Mouse (Mus musculus) limb, embryonic 13.5 days (tissue): ENCODE measurements around the gene Trmt10b. TPM values are rescaled to one million over a fixed set of nuclear protein-coding genes. Genes with fewer than 3 reads are reported as not detected.
A peak's percentile ranks its signal among the peaks of the same experiment; 100 is the strongest.

Experiments used
- ATAC-seq: fragments of 200-750 bp; cut with Nextera tagmentation; 2 replicates; pipeline ENCODE4 v1.8.0; 2017; ENCODE audit warnings: low read depth, moderate number of reproducible peaks, moderate TSS enrichment; ENCODE audit not compliant: low FRiP score
- H3K27ac ChIP-seq: fragments of 300-500 bp; sonication (generic); 2 replicates; pipeline ENCODE4 v1.5.1; 2015; ENCODE audit warnings: inconsistent platforms, mild to moderate bottlenecking, moderate library complexity
- H3K27me3 ChIP-seq: fragments of 300-500 bp; sonication (generic); 2 replicates; pipeline ENCODE4 v1.6.1; 2015; ENCODE audit warnings: mild to moderate bottlenecking, inconsistent platforms
- H3K36me3 ChIP-seq: fragments of 300-500 bp; sonication (generic); 2 replicates; pipeline ENCODE4 v1.6.1; 2015; ENCODE audit warnings: inconsistent platforms, mild to moderate bottlenecking, moderate library complexity
- H3K4me1 ChIP-seq: fragments of 300-500 bp; sonication (generic); 2 replicates; pipeline ENCODE4 v1.6.1; 2015; ENCODE audit warnings: inconsistent platforms
- H3K4me2 ChIP-seq: fragments of 300-500 bp; sonication (generic); replicated peaks from 2 replicates; pipeline ENCODE4 v1.6.1; 2015; ENCODE audit warnings: inconsistent platforms, mild to moderate bottlenecking, moderate library complexity
- H3K4me3 ChIP-seq: fragments of 300-500 bp; sonication (generic); 2 replicates; pipeline ENCODE4 v1.5.1; 2015; ENCODE audit warnings: moderate library complexity, mild to moderate bottlenecking, inconsistent platforms
- H3K9ac ChIP-seq: fragments of 300-500 bp; sonication (generic); 2 replicates; pipeline ENCODE4 v1.6.1; 2015; ENCODE audit warnings: mild to moderate bottlenecking, inconsistent platforms
- H3K9me3 ChIP-seq: fragments of 300-500 bp; sonication (generic); 2 replicates; pipeline ENCODE4 v1.6.1; 2016; ENCODE audit warnings: inconsistent platforms
- WGBS: fragments of 180-500 bp; shearing (Covaris S2); methylation state at CpG from one replicate; pipeline ENCODE4 v1.1.7; 2015; 5-methylcytosine and 5-hydroxymethylcytosine counted together
- polyA plus RNA-seq: library from polyadenylated mRNA; unstranded; fragments of >200 nt; fragmentation: Nextera tagmentation; extraction: Ambion mirVana; gene quantifications from 2 replicates; pipeline ENCODE4 v1.2.1, GENCODE M21; 2015

The Trmt10b gene
- polyA plus RNA-seq = 19.9 TPM in 2 replicates

DNA sequence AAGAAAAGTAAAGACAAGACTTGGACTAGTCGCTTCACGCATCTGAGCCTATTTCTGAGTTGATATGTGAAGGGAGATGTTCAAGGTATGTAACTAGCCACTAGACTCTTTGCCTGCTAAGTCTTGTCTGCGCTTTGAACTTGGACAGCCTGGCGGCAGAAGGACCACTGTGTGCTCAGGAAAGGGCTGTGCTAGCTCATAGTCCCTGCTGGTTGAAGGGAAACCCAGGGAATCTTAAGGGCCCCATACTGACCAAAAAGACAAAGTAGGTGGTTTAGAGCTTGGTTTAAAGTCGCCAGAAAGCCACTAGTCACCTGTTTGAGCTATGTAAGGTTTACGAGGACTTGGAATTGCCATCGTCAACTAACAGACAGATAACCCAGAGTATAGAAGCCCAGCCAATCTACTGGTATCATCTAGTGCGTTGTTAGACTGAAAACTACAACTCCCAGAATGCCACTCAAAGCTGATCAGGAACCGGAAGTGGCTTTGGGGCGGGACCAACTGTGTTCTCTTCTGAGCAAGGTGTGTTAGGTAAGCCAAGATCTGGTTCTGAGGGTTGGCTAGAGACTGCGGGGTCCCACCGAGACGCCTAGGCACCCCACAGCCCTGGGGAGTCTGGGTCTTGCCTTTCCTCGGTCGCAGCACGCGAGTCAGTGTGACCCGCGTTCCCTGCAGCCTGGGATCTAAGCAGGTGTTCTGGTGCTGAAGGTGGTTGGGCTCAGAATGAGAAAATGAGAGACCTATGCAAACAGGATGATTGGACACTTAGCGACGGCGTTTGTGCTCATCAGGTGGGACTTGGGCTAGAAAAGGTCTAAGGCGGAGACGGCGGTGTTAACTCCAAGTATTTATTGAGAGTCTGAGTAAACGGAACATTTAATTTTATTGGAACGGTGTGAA lies at the start of gene Trmt10b:
Trmt10b (plus strand) TSS at position 466 of the 903 bp plus-strand sequence.
- peak; percentile 67; the same call in 1 of the 2 replicates for ATAC-seq
- Histone ChIP-seq H3K4me1 (peaks cover 9% of the 10 kb centered on the region), H3K9me3 (no peaks in the 10 kb centered on the region)

DNA sequence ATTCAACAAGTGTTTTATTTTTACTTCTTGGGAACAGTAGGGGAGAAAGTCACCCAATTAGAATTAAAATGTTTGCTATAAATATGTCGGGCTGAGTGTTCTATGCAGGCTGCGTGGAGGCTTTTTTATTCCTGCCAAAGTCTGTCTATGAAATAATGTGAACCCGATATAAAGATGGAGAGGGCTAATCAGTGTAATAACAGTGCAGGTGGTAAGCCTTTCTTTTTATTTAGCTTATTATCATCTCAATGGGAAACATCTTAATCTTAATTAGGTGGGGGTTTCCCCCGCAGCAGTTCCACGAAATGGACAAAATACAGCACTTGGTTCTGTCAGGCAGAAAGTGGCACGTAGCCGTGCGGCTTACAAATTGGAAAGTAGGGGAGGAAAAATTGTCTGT lies 45.7 kb upstream of the Trmt10b start:
- no peak for ATAC-seq
- no peak overlapping the region for H3K4me3 ChIP-seq
- no peak overlapping the region for H3K4me2 ChIP-seq
- no peaks in the 10 kb centered on the region for H3K27me3 ChIP-seq
- H3K9me3 ChIP-seq = no peaks in the 10 kb centered on the region
- H3K27ac ChIP-seq = no peak overlapping the region
- WGBS = 80% methylated on average over 8 of the region's 8 CpGs
- H3K9ac ChIP-seq = no peak overlapping the region
- H3K4me1 ChIP-seq = peaks cover 8% of the 10 kb centered on the region; the same call in 1 of the 2 replicates
- no peaks in the 10 kb centered on the region for H3K36me3 ChIP-seq

More for the DNA sequence above, at the start of gene Trmt10b:
- Histone ChIP-seq H3K4me2 (peak within 1 kb of the TSS; percentile 77), H3K9ac (peak within 1 kb of the TSS; percentile 75), H3K27me3 (no peaks in the 10 kb centered on the region), H3K36me3 (peaks cover 17% of the 10 kb centered on the region), H3K4me3 (peak within 1 kb of the TSS; percentile 79), H3K27ac (no peak within 1 kb of the TSS)
- 19% methylated on average over 27 of the region's 27 CpGs for WGBS

DNA sequence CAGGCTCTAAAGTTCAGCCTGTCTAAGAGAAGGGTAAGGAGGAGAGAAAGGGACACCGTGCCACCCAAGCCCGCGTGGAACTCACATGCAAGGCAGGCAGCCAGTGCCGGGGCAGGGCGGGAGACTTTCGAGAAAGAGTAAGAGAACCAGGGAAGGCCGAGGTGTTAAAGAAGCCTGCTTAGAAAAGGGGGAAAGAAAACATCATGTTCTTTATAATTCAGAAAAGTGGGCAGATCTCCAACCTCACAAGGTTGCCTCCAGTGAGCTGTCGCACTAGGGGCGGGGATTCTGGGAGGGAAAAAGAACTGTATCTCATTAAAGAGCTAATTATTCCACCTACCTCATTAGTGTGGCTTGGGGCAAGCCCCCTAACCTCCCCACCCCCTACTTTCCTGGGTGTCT lies 44.1 kb upstream of the Trmt10b start:
- H3K27ac ChIP-seq = no peak overlapping the region
- ATAC-seq = no peak
- no peak overlapping the region for H3K9ac ChIP-seq
- H3K4me1 ChIP-seq = peaks cover 8% of the 10 kb centered on the region; the same call in 1 of the 2 replicates
- H3K9me3 ChIP-seq = no peaks in the 10 kb centered on the region
- no peak overlapping the region for H3K4me2 ChIP-seq
- H3K4me3 ChIP-seq = no peak overlapping the region
- no peaks in the 10 kb centered on the region for H3K27me3 ChIP-seq
- 33% methylated on average over 9 of the region's 9 CpGs for WGBS
- no peaks in the 10 kb centered on the region for H3K36me3 ChIP-seq

DNA sequence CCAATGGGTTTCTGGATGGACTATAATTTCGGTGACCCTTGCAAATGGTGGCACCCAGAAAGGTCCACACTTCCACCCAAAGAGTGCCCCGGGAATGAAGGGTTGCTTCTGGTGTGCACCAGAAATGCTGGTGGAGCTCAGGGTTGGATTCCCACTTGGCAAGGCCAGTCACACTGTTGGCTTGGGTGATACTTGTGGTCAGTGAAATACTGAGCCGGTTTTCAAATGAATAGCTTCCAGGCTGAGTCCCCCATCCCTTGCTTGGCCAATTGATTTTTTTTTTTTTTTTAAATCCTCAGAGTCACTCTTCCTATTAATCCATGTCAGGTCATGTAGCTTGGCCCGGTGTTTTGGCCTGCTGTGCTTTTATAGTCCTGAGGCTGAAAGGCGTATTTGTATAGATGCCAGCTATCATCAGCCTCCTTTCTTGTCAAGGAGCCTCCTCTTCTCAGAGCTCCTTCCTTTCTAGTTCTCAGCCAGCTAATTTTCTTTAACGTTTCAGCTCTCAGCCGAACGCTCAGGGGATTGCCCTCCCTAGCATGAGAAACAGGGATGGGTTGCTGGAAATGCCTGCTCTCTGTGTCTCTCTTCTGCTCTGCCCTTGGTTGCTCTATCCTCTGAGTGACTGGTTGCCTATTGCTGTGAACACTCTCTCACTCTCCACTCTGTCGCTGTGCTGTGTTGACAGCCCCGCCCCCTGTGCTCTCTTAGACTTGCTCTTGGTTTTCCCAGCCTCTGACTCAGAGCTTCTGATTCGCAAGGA lies 42.9 kb upstream of the Trmt10b start:
- no peak for ATAC-seq
- Histone ChIP-seq H3K9ac (no peak overlapping the region), H3K9me3 (no peaks in the 10 kb centered on the region), H3K27me3 (no peaks in the 10 kb centered on the region), H3K4me1 (peaks cover 8% of the 10 kb centered on the region; the same call in 1 of the 2 replicates), H3K4me2 (no peak overlapping the region), H3K27ac (no peak overlapping the region), H3K4me3 (no peak overlapping the region), H3K36me3 (no peaks in the 10 kb centered on the region)
- WGBS = 54% methylated on average over 11 of the region's 11 CpGs

DNA sequence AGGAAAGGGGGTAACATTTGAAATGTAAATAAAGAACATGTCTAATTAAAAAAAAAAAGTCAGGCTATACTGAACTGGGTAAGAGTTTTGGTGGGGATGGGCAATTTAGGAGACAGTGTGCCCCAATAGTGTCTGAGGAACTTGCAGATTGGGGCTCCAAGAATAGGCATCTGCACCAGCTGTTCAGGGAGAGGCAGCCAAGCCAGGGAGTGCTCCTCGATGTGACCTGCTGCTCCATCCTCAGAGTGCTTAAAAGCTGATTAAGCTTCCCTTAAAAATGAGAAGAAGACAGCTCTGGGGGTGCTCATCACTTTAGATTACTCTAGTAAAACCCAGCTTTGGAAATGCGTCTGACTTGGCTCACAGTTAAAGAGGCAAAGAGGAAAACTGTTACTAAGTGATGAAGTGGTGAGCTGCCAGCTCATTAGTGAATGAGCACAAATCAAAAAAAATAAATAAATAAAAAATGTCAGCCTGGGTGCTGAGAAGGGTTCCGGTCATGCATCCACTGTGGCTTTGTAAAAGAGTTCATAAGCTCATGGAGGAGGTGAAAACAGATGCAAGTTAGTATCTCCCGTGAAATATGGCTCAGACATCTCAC lies 37.6 kb upstream of the Trmt10b start:
- H3K27me3 ChIP-seq = no peaks in the 10 kb centered on the region
- no peak for ATAC-seq
- peaks cover 9% of the 10 kb centered on the region for H3K4me1 ChIP-seq
- H3K4me2 ChIP-seq = no peak overlapping the region
- 60% methylated on average over 4 of the region's 4 CpGs for WGBS
- H3K36me3 ChIP-seq = no peaks in the 10 kb centered on the region
- H3K9ac ChIP-seq = no peak overlapping the region
- no peak overlapping the region for H3K4me3 ChIP-seq
- H3K9me3 ChIP-seq = no peaks in the 10 kb centered on the region
- H3K27ac ChIP-seq = no peak overlapping the region

DNA sequence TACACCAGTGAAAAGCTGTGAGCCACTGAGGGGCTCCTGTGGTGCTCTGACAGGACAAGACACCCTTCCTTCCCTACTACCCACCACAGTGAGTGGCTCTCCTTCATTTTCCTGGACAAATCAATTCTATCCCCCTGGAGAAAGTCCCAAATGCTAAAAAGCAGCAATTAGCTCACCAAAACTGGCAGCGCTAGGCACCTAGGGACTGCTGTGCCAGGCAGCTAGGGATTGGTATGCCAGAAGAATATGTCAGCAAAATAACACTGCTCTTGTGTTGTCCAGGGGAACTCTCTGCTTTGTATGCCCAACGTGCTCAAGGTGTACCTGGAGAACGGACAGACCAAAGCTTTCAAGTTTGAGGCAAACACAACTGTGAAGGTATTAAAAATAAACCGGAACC lies 35.4 kb upstream of the Trmt10b start:
- 93% methylated on average over 4 of the region's 4 CpGs for WGBS
- Histone ChIP-seq H3K27me3 (no peaks in the 10 kb centered on the region), H3K36me3 (no peaks in the 10 kb centered on the region), H3K27ac (no peak overlapping the region), H3K4me1 (peaks cover 9% of the 10 kb centered on the region), H3K9me3 (no peaks in the 10 kb centered on the region), H3K4me3 (no peak overlapping the region), H3K4me2 (no peak overlapping the region), H3K9ac (no peak overlapping the region)
- no peak for ATAC-seq

DNA sequence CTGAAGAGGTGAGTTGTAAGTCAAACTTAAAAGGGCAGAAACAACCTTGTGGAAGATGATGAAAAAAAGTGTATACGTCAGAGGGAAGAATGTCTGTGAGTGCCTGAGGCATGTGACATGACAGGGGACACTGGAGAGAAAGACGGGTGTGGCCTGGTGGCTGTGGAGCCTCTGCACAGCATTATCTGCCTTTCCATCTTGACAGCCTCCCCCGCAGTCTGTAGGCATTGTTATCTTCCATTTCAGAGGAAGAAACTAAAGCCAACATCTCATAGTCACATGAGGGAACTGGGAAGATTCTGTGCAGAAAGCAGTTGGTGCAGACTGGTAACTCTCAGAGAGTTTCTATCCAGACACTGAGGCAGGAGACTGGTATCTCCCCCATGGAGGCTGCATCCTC lies 29.0 kb upstream of the Trmt10b start:
- Histone ChIP-seq H3K4me1 (peaks cover 9% of the 10 kb centered on the region; the same call in 1 of the 2 replicates), H3K36me3 (no peaks in the 10 kb centered on the region), H3K9me3 (no peaks in the 10 kb centered on the region), H3K27me3 (no peaks in the 10 kb centered on the region), H3K27ac (no peak overlapping the region), H3K4me3 (no peak overlapping the region), H3K4me2 (no peak overlapping the region), H3K9ac (no peak overlapping the region)
- no peak for ATAC-seq
- WGBS = 76% methylated on average over 3 of the region's 3 CpGs

DNA sequence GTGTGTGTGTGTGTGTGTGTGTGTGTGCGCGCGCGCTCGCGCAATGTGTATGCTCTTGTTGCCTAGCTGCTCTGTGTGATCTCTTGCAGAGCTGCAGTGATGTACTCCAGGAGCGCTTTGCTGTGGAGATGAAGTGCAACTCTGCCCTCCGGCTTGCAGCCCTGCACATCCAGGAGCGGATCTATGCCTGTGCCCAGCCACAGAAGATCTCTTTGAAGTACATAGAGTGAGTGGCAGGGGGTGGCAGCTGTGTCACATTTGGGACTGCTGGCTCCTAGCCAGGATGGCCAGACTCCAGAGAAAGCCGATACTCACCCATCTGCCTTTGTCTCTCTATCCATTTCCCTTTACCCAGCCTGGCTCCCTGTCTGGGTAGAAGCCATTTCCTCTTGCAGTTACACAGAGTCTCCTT lies 25.9 kb upstream of the Trmt10b start:
- H3K9ac ChIP-seq = 0 out of 2 replicates have a peak overlapping the region, but pooled peaks have one; percentile 13
- no peaks in the 10 kb centered on the region for H3K36me3 ChIP-seq
- peaks cover 9% of the 10 kb centered on the region; the same call in 1 of the 2 replicates for H3K4me1 ChIP-seq
- 72% methylated on average over 10 of the region's 10 CpGs for WGBS
- peak; percentile 80 for ATAC-seq
- 0 out of 2 replicates have a peak overlapping the region, but pooled peaks have one; percentile 21 for H3K4me2 ChIP-seq
- H3K9me3 ChIP-seq = no peaks in the 10 kb centered on the region
- no peak overlapping the region for H3K4me3 ChIP-seq
- peak overlapping the region; percentile 22; the same call in 1 of the 2 replicates for H3K27ac ChIP-seq
- H3K27me3 ChIP-seq = no peaks in the 10 kb centered on the region

DNA sequence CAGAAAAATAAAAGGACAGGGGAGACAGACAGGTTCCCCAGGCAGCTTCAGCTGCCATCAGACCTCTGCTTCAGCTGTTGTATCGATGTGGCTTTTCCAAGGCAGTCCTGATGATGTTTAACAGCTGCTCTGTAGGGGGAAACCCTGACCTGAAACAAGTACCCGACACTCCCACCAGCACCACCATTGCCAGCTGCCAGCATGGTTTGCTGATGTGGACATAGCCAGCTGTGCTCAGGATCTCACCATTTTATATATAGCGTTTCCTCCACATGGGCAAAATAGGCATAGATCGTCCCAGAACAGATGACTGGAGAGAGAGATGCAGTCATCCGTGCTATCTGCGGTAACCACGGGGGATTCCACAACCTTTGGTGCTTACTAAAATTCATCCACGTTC lies 21.2 kb upstream of the Trmt10b start:
- Histone ChIP-seq H3K4me2 (no peak overlapping the region), H3K9me3 (no peaks in the 10 kb centered on the region), H3K36me3 (no peaks in the 10 kb centered on the region), H3K9ac (no peak overlapping the region), H3K4me1 (peaks cover 9% of the 10 kb centered on the region; the same call in 1 of the 2 replicates), H3K27me3 (no peaks in the 10 kb centered on the region), H3K27ac (no peak overlapping the region), H3K4me3 (no peak overlapping the region)
- ATAC-seq = peak; percentile 34; the same call in 1 of the 2 replicates
- WGBS = 77% methylated on average over 8 of the region's 8 CpGs

DNA sequence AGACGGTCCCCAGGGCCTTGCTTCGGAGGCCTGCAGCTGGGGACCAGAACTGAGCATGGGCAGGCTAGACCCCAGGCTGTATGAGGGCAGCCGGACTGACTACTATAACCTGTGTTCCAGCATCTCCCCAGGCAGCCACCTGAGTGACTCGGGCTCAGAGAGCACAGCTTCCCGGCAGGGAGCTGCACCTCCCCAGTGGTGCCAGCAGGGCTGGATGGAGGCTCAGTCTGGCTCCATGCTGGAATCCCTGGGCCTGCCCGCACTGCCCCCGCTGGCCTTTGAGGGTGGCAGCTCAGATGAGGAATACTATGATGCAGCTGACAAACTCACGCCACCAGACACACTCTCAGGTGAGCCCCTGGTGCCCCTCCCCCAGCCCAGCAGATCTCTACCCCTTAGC lies 17.6 kb upstream of the Trmt10b start:
- Histone ChIP-seq H3K9ac (no peak overlapping the region), H3K4me3 (no peak overlapping the region)
- no peak for ATAC-seq

DNA sequence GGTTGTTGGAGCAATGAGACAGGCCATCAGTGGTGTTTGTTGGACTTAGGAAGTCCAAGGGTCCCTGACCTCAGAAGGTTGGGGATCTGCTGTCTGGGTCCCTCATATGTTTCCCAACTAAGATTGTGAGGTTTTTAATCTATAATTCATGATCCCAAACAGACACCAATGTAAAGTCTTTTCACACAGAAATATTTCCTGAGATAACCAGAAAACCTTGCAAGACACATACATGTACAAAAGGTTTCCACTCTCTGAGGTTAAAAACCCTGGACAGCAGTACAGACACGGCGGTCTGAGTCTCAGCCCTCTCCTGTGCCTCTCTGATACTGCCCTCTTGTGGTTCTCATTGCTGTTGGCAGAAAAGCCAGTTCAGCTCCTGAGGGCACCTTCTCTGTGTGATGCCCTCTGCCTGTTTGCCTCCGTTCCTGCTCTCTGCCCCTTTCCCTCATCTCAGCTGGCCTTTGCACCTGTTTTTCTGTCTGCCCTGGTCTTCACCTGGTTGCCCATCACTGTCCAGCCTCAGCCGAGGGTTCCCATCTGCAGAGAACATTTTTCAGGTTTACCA lies 16.9 kb upstream of the Trmt10b start:
- H3K9ac ChIP-seq = no peak overlapping the region
- no peak for ATAC-seq
- H3K4me2 ChIP-seq = no peak overlapping the region
- H3K27me3 ChIP-seq = no peaks in the 10 kb centered on the region
- no peak overlapping the region for H3K27ac ChIP-seq
- WGBS = 21% methylated on average over 4 of the region's 4 CpGs
- H3K36me3 ChIP-seq = no peaks in the 10 kb centered on the region
- H3K9me3 ChIP-seq = no peaks in the 10 kb centered on the region
- no peaks in the 10 kb centered on the region for H3K4me1 ChIP-seq
- no peak overlapping the region for H3K4me3 ChIP-seq

More for the DNA sequence above, 17.6 kb upstream of the Trmt10b start:
- 59% methylated on average over 8 of the region's 8 CpGs for WGBS
- no peak overlapping the region for H3K27ac ChIP-seq
- H3K36me3 ChIP-seq = no peaks in the 10 kb centered on the region
- H3K4me2 ChIP-seq = no peak overlapping the region
- no peaks in the 10 kb centered on the region for H3K4me1 ChIP-seq
- no peaks in the 10 kb centered on the region for H3K9me3 ChIP-seq
- H3K27me3 ChIP-seq = no peaks in the 10 kb centered on the region
